Mouse (Mus musculus): Measurements from ENCODE around the gene Vps41.

DNA sequence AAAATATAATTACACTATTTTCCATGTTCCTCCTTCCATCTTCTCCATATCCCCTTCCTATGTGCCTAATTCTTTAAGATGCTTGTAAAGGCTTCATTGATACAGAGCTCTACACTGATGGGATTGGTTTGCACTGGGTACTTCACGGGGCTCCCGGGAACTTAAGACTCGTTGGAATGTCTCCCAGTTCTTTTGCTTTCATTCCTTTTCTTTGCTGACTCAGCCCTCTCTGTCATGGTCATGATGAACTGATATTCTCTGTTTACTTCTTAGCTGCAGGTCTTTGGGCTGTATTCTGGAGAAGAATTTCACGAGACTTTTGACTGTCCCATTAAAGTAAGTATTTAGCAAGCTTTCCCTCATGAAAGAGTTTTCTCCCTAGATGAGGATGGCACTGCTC is 74.2 kb downstream of the Vps41 start:
- TF ChIP-seq CTCF (IDR thresholded peaks at IDR 0.05; ENCODE audit: borderline replicate concordance, control insufficient read depth, extremely low read depth, insufficient read depth, low read length, poor library complexity): no peak
- no peak for TF ChIP-seq POLR2A (IDR thresholded peaks at IDR 0.05; ENCODE audit: control insufficient read depth, extremely low read depth, insufficient read depth, low read length, poor library complexity)

Measured in thymus, adult 2 months (tissue).